Mouse (Mus musculus): ENCODE measurements around the gene Dnaja4. TPM values are rescaled to one million over a fixed set of nuclear protein-coding genes. Genes with fewer than 3 reads are reported as not detected.

Dnaja4 gene
- polyA plus RNA-seq, 1 experiment from 2014 or later = 5.5 TPM

- no peak overlapping the region for H3K4me3 ChIP-seq (ENCODE audit: low read depth, low read length)
- H3K27ac ChIP-seq (replicated peaks) = no peak overlapping the region
- H3K4me2 ChIP-seq (replicated peaks; ENCODE audit: low read depth) = no peak overlapping the region
- TF ChIP-seq EP300 (optimal IDR thresholded peaks at IDR 0.05) = no peak
- no peak for TF ChIP-seq CTCF (IDR thresholded peaks at IDR 0.05; ENCODE audit: low read depth)
- ATAC-seq (ENCODE audit: low FRiP score, low TSS enrichment) (no peak), DNase-seq (ENCODE audit: low spot score) (no peak)
- H3K36me3 ChIP-seq (ENCODE audit: control insufficient read depth, insufficient read depth, low read length) = no peaks in the 10 kb centered on the region
- H3K4me1 ChIP-seq (replicated peaks; ENCODE audit: control insufficient read depth, insufficient read depth) = no peaks in the 10 kb centered on the region
- WGBS = 38% methylated on average over 21 of the region's 21 CpGs
- H3K9me3 ChIP-seq (ENCODE audit: control insufficient read depth, low read length) = no peaks in the 10 kb centered on the region
- H3K27me3 ChIP-seq (ENCODE audit: control insufficient read depth, insufficient read depth, low read length) = no peaks in the 10 kb centered on the region
- H3K9ac ChIP-seq (ENCODE audit: low read length) = no peak overlapping the region
Observed at GRCm38 (mm10) chr9:54752201-54752943, 53.7 kb downstream of the Dnaja4 start.

- DNase-seq (ENCODE audit: low spot score) (no peak), ATAC-seq (ENCODE audit: low FRiP score, low TSS enrichment) (no peak)
- no peak overlapping the region for H3K4me2 ChIP-seq (replicated peaks; ENCODE audit: low read depth)
- H3K9ac ChIP-seq (ENCODE audit: low read length) = no peak overlapping the region
- TF ChIP-seq CTCF (IDR thresholded peaks at IDR 0.05; ENCODE audit: low read depth) = no peak
- no peak for TF ChIP-seq EP300 (optimal IDR thresholded peaks at IDR 0.05)
- H3K27ac ChIP-seq (replicated peaks) = no peak overlapping the region
- H3K36me3 ChIP-seq (ENCODE audit: control insufficient read depth, insufficient read depth, low read length) = no peaks in the 10 kb centered on the region
- 50% methylated on average over 11 of the region's 11 CpGs for whole genome bisulfite sequencing
- no peaks in the 10 kb centered on the region for H3K4me1 ChIP-seq (replicated peaks; ENCODE audit: control insufficient read depth, insufficient read depth)
- H3K4me3 ChIP-seq (ENCODE audit: low read depth, low read length) = no peak overlapping the region
- H3K27me3 ChIP-seq (ENCODE audit: control insufficient read depth, insufficient read depth, low read length) = no peaks in the 10 kb centered on the region
- no peaks in the 10 kb centered on the region for H3K9me3 ChIP-seq (ENCODE audit: control insufficient read depth, low read length)
Observed at GRCm38 (mm10) chr9:54752944-54753295, 54.2 kb downstream of the Dnaja4 start.

- Histone ChIP-seq H3K9ac (ENCODE audit: low read length) (no peak overlapping the region), H3K4me3 (ENCODE audit: low read depth, low read length) (no peak overlapping the region), H3K4me2 (replicated peaks; ENCODE audit: low read depth) (no peak overlapping the region), H3K4me1 (replicated peaks; ENCODE audit: control insufficient read depth, insufficient read depth) (no peaks in the 10 kb centered on the region), H3K27ac (replicated peaks) (no peak overlapping the region), H3K9me3 (ENCODE audit: control insufficient read depth, low read length) (no peaks in the 10 kb centered on the region), H3K36me3 (ENCODE audit: control insufficient read depth, insufficient read depth, low read length) (no peaks in the 10 kb centered on the region), H3K27me3 (ENCODE audit: control insufficient read depth, insufficient read depth, low read length) (peaks cover 3% of the 10 kb centered on the region; the same call in 1 of the 2 replicates)
- DNase-seq (ENCODE audit: low spot score) (no peak), ATAC-seq (ENCODE audit: low FRiP score, low TSS enrichment) (no peak)
- no peak for TF ChIP-seq EP300 (optimal IDR thresholded peaks at IDR 0.05)
- no peak for TF ChIP-seq CTCF (IDR thresholded peaks at IDR 0.05; ENCODE audit: low read depth)
- WGBS = 32% methylated on average over 6 of the region's 6 CpGs
Observed at GRCm38 (mm10) chr9:54759592-54759991, 60.9 kb downstream of the Dnaja4 start.

GRCm38 (mm10) chr9:54764091-54764490, 65.4 kb downstream of the Dnaja4 start:
- no peak overlapping the region for H3K4me3 ChIP-seq (ENCODE audit: low read depth, low read length)
- ATAC-seq (ENCODE audit: low FRiP score, low TSS enrichment) = no peak

GRCm38 (mm10) chr9:54764561-54765217, 66.0 kb downstream of the Dnaja4 start, which contains the start of gene Crabp1:
Gene Crabp1 (plus strand): TSS chr9:54764748.
- TF ChIP-seq EP300 (optimal IDR thresholded peaks at IDR 0.05) = no peak
- no peak for TF ChIP-seq CTCF (IDR thresholded peaks at IDR 0.05; ENCODE audit: low read depth)
- Histone ChIP-seq H3K4me1 (replicated peaks; ENCODE audit: control insufficient read depth, insufficient read depth) (0 out of 2 replicates have a peak, but pooled peaks cover 4% of the 10 kb centered on the region), H3K36me3 (ENCODE audit: control insufficient read depth, insufficient read depth, low read length) (no peaks in the 10 kb centered on the region), H3K9me3 (ENCODE audit: control insufficient read depth, low read length) (no peaks in the 10 kb centered on the region), H3K27ac (replicated peaks) (no peak within 1 kb of the TSS), H3K27me3 (ENCODE audit: control insufficient read depth, insufficient read depth, low read length) (peaks cover 11% of the 10 kb centered on the region; the same call in 1 of the 2 replicates), H3K9ac (ENCODE audit: low read length) (no peak within 1 kb of the TSS), H3K4me2 (replicated peaks; ENCODE audit: low read depth) (peak within 1 kb of the TSS; percentile 53), H3K4me3 (ENCODE audit: low read depth, low read length) (peak within 1 kb of the TSS; percentile 32)
- under 1% methylated on average over 38 of the region's 45 CpGs for WGBS
- DNase-seq (ENCODE audit: low spot score) = no peak
- peak; percentile 38; the same call in 1 of the 2 replicates for ATAC-seq (ENCODE audit: low FRiP score, low TSS enrichment)

More at GRCm38 (mm10) chr9:54764091-54764490, 65.4 kb downstream of the Dnaja4 start:
- Histone ChIP-seq H3K9ac (ENCODE audit: low read length) (no peak overlapping the region), H3K36me3 (ENCODE audit: control insufficient read depth, insufficient read depth, low read length) (no peaks in the 10 kb centered on the region), H3K27me3 (ENCODE audit: control insufficient read depth, insufficient read depth, low read length) (peaks cover 11% of the 10 kb centered on the region; the same call in 1 of the 2 replicates), H3K4me1 (replicated peaks; ENCODE audit: control insufficient read depth, insufficient read depth) (0 out of 2 replicates have a peak, but pooled peaks cover 4% of the 10 kb centered on the region), H3K9me3 (ENCODE audit: control insufficient read depth, low read length) (no peaks in the 10 kb centered on the region), H3K27ac (replicated peaks) (no peak overlapping the region), H3K4me2 (replicated peaks; ENCODE audit: low read depth) (no peak overlapping the region)
- TF ChIP-seq CTCF (IDR thresholded peaks at IDR 0.05; ENCODE audit: low read depth) (no peak), EP300 (optimal IDR thresholded peaks at IDR 0.05) (no peak)
- no peak for DNase-seq (ENCODE audit: low spot score)
- WGBS = 32% methylated on average over 12 of the region's 12 CpGs
